Mouse (Mus musculus) spleen, adult 2 months (tissue): ENCODE results near the gene Lnp1. TPM values are rescaled to one million over a fixed set of nuclear protein-coding genes. Genes with fewer than 3 reads are reported as not detected.
"Not testable (repeated sequence)": the region's sequence is repeated elsewhere in the genome, so short reads cannot be mapped to it uniquely, and the experiment has no call there.

Experiments
- DNase-seq, 2 experiments: peaks; one replicate each; pipeline versions ENCODE4 v3.0.0 to v3.0.0-alpha.2; 2012 to 2021; ENCODE audit warnings: low spot score in 2 of 2, low read depth in 1 of 2
- H3K27ac ChIP-seq: fragments of 200-500 bp; 2 replicates; pipeline ENCODE4 v1.5.1; 2012; ENCODE audit warnings: low read length, inconsistent platforms; ENCODE audit not compliant: insufficient read depth
- H3K27me3 ChIP-seq: fragments of 200-500 bp; 2 replicates; pipeline ENCODE4 v1.6.1; 2012; ENCODE audit warnings: mild to moderate bottlenecking, moderate library complexity, low read length, inconsistent platforms; ENCODE audit not compliant: control insufficient read depth, insufficient read depth
- H3K36me3 ChIP-seq: fragments of 200-500 bp; 2 replicates; pipeline ENCODE4 v1.6.1; 2012; ENCODE audit warnings: mild to moderate bottlenecking, low read length, inconsistent platforms; ENCODE audit not compliant: control insufficient read depth, insufficient read depth
- H3K4me1 ChIP-seq: fragments of 200-500 bp; 2 replicates; pipeline ENCODE4 v1.6.1; 2011; ENCODE audit warnings: inconsistent platforms; ENCODE audit not compliant: control insufficient read depth, insufficient read depth, insufficient read length
- H3K4me3 ChIP-seq: fragments of 200-500 bp; 2 replicates; pipeline ENCODE4 v1.5.1; 2011; ENCODE audit warnings: mild to moderate bottlenecking, inconsistent platforms; ENCODE audit not compliant: insufficient read depth, insufficient read length; ENCODE audit errors: extremely low read depth
- CTCF ChIP-seq: fragments of 200-500 bp; IDR thresholded peaks from 2 replicates; pipeline ENCODE4 v1.5.1; 2011; ENCODE audit warnings: mild to moderate bottlenecking, inconsistent platforms; ENCODE audit not compliant: insufficient read depth, insufficient read length, insufficient replicate concordance; ENCODE audit errors: extremely low read depth
- POLR2A ChIP-seq: fragments of 200-500 bp; IDR thresholded peaks from 2 replicates; pipeline ENCODE4 v1.6.1; 2011; ENCODE audit warnings: low read depth, low read length, inconsistent platforms
- WGBS: fragments of 180-500 bp; shearing (Covaris S2); methylation state at CpG from one replicate; pipeline ENCODE4 v1.1.7; 2018; 5-methylcytosine and 5-hydroxymethylcytosine counted together
- polyA plus RNA-seq: library from polyadenylated mRNA; depleted of rRNA; stranded (reverse); fragments of >200 nt; gene quantifications from 2 replicates; pipeline ENCODE4 v1.2.3, GENCODE M21; 2012; rRNA removed

The Lnp1 gene
- polyA plus RNA-seq = not detected in 2 replicates

DNA sequence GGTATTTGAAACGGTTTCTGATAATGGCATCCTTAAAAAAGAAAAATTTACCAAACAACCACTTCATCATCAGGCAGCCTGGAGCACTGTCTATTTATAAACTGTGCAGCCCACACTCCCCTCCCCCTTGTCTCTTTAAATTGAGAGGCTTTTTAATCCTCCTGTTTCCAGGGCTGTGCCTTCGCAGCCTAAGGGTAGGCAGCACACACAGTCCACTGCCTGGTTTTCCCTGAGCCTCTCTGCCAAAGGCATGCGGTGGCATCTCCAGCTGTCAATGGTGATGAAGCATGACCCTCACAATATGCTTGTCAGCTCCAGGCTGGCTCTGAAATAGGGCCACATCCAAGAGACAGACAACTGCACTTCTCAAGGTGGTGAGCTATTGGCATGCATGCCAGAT lies at the start of gene Lnp1:
TSS of gene Lnp1 (minus strand) at position 39 of the 400 bp plus-strand sequence.
- no peak within 1 kb of the TSS for H3K4me3 ChIP-seq
- WGBS = 78% methylated on average over 3 of the region's 3 CpGs
- no peak for TF ChIP-seq CTCF
- no peak for TF ChIP-seq POLR2A
- no peaks in the 10 kb centered on the region for H3K27me3 ChIP-seq
- no peaks in the 10 kb centered on the region for H3K4me1 ChIP-seq
- H3K36me3 ChIP-seq = no peaks in the 10 kb centered on the region
- DNase-seq = no peak
- H3K27ac ChIP-seq = no peak within 1 kb of the TSS

DNA sequence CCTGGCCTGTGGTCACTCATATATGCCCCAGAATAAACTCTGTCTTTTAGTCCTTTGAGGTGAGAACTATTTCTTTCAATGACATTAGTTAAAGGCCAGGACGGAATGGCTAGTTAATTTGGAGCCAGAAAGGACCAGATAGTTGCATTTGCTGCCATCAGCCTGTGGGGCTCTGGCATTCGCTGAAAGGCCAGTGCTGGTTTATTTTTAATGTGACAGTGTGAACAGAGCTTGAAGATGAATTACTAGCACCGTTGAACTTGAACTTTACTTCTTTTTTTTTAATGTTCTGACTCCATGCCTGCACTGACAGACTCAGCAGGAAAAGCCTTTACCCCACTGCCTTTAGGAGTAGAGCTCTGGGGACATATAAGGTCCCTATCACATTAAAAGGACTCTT lies 46.8 kb upstream of the Lnp1 start:
- Histone ChIP-seq H3K36me3 (no peaks in the 10 kb centered on the region), H3K27ac (no peak overlapping the region), H3K27me3 (no peaks in the 10 kb centered on the region), H3K4me1 (no peaks in the 10 kb centered on the region), H3K4me3 (no peak overlapping the region)
- 59% methylated on average over 3 of the region's 3 CpGs for WGBS
- TF ChIP-seq CTCF (no peak), POLR2A (no peak)
- DNase-seq = no peak

DNA sequence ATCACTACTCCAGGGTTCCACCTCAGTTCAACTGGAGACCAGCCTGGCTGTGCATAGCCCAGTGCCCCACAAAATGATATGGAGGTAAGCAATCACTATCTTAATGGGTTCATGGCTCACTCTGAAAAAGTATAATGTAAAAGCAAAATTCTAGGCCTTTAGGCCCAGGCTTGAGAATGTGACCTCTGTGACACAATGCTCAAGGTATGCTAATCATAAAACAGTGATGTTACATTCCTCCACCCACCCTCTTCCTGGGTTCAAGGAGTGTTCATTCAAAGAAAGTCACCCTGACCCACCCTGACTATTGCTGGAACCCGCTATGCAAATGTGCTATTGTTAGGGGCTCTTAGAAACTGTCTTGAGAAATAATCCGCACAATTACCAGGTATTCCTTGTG lies 30.4 kb upstream of the Lnp1 start:
- not testable (repeated sequence) for DNase-seq, H3K4me3 ChIP-seq, H3K27me3 ChIP-seq, H3K36me3 ChIP-seq, H3K4me1 ChIP-seq, H3K27ac ChIP-seq
- 91% methylated on average over 2 of the region's 2 CpGs for WGBS

DNA sequence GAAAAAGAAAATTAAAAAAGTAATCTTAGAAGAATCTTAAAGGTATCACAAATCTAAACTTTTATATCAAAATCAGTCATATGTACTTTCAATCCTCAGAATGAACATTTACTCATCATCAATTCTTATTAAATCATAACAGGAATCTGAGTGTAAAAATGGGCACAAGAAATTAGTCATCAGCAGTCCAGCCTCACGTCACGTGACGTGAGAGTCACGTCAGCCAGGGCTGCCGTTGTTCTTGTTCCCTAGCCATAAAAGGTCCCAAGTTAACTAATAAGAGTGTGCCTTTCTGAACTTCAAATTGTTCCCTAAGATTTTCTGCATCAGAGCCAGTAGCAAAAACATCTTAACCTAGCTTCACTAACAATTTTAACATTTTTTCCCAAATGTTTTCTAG lies 21.2 kb upstream of the Lnp1 start:
- no peaks in the 10 kb centered on the region for H3K27me3 ChIP-seq
- H3K36me3 ChIP-seq = no peaks in the 10 kb centered on the region
- no peak for TF ChIP-seq CTCF
- TF ChIP-seq POLR2A = no peak
- 90% methylated on average over 5 of the region's 5 CpGs for WGBS
- H3K4me1 ChIP-seq = no peaks in the 10 kb centered on the region
- DNase-seq = no peak
- H3K27ac ChIP-seq = no peak overlapping the region
- no peak overlapping the region for H3K4me3 ChIP-seq

- WGBS = 91% methylated on average over 2 of the region's 2 CpGs
- Histone ChIP-seq H3K27ac (no peak overlapping the region), H3K36me3 (no peaks in the 10 kb centered on the region), H3K27me3 (no peaks in the 10 kb centered on the region), H3K4me1 (no peaks in the 10 kb centered on the region), H3K4me3 (no peak overlapping the region)
- TF ChIP-seq POLR2A (no peak), CTCF (no peak)
- DNase-seq = no peak
Measured at GRCm38 (mm10) chr16:56942341-56942740, 14.5 kb upstream of the Lnp1 start.

GRCm38 (mm10) chr16:56920102-56920657 lies 7.7 kb downstream of the Lnp1 start:
- Histone ChIP-seq H3K27ac (no peak overlapping the region), H3K27me3 (no peaks in the 10 kb centered on the region), H3K36me3 (no peaks in the 10 kb centered on the region), H3K4me1 (no peaks in the 10 kb centered on the region), H3K4me3 (no peak overlapping the region)
- no peak for TF ChIP-seq CTCF
- no peak for TF ChIP-seq POLR2A
- DNase-seq = no peak
- 27% methylated on average over 8 of the region's 8 CpGs for WGBS

DNA sequence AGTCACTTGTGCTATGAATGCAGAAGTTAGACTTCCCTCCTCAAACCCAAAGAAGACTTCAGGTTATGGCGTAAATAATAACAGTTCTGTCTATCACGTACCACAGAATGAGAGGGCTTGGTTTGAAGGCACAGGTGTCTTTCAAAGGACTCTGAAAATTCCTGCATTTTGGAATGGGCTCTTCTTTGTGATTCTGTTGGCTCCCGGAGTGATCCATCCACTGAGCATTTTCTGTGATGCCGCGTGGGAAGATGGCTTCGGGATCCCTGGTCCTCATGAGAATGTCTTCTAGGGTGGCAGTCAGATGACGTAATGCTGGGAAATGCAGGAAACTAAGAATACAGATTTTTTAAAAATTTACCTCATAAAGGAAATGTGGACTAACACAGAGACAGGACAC lies 10.6 kb downstream of the Lnp1 start:
- Histone ChIP-seq H3K4me3 (no peak overlapping the region), H3K36me3 (no peaks in the 10 kb centered on the region), H3K27ac (no peak overlapping the region), H3K27me3 (no peaks in the 10 kb centered on the region), H3K4me1 (no peaks in the 10 kb centered on the region)
- no peak for DNase-seq
- TF ChIP-seq POLR2A (no peak), CTCF (no peak)
- 86% methylated on average over 7 of the region's 7 CpGs for WGBS

- H3K27ac ChIP-seq = no peak overlapping the region
- WGBS = 71% methylated on average over 5 of the region's 5 CpGs
- no peaks in the 10 kb centered on the region for H3K4me1 ChIP-seq
- no peaks in the 10 kb centered on the region for H3K36me3 ChIP-seq
- TF ChIP-seq CTCF (no peak), POLR2A (no peak)
- DNase-seq = no peak
- no peak overlapping the region for H3K4me3 ChIP-seq
- H3K27me3 ChIP-seq = no peaks in the 10 kb centered on the region
Measured at GRCm38 (mm10) chr16:56908986-56909385, 18.9 kb downstream of the Lnp1 start.

DNA sequence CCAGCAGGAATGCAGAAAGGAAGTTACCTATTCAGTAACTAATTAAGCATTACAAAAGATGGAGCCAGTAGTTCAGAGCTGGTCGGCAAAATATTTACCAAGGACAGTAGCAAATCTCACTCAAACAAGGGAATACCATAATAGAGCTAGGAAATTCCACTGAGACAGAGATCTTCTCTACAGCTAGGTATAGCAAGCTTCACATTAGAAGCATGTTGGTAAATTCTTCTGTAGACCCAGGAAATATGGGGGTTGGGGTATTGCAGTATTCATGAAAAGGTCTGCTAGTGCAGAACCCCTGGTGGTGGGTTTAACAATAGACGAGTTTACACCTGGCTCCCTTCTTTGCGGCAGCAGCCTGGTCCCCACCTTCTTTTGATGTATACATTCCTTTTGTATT lies 25.7 kb downstream of the Lnp1 start:
- not testable (repeated sequence) for H3K4me3 ChIP-seq, DNase-seq, H3K36me3 ChIP-seq, H3K27me3 ChIP-seq, H3K4me1 ChIP-seq, H3K27ac ChIP-seq
- WGBS = 72% methylated on average over 3 of the region's 3 CpGs
